Mouse (Mus musculus) heart, embryonic 14.5 days (tissue): Measurements from ENCODE around the gene Hif3a. TPM values are rescaled to one million over a fixed set of nuclear protein-coding genes. Genes with fewer than 3 reads are reported as not detected.

Experiments
- ATAC-seq: fragments of 200-750 bp; cut with Nextera tagmentation; 2 replicates; pipeline ENCODE4 v1.8.0; 2017; ENCODE audit warnings: low read depth, moderate TSS enrichment; ENCODE audit not compliant: insufficient number of reproducible peaks, insufficient read depth, low FRiP score
- H3K27ac ChIP-seq, 2 experiments: fragments of 200-500 bp in 1 of 2; fragments of 300-500 bp in 1 of 2; sonication (generic) in 1 of 2; replicated peaks in 1 of 2; 2 replicates each; pipeline ENCODE4 v1.5.1; 2012 to 2014; ENCODE audit warnings: low read depth in 2 of 2, low read length in 2 of 2, control low read depth in 1 of 2, mild to moderate bottlenecking in 1 of 2, mixed read lengths in 1 of 2; ENCODE audit not compliant: control insufficient read depth in 1 of 2, insufficient read depth in 1 of 2
- H3K27me3 ChIP-seq: fragments of 300-500 bp; sonication (generic); 2 replicates; pipeline ENCODE4 v1.6.1; 2014; ENCODE audit warnings: mild to moderate bottlenecking, low read length, control low read depth; ENCODE audit not compliant: control insufficient read depth, insufficient read depth
- H3K36me3 ChIP-seq: fragments of 300-500 bp; sonication (generic); 2 replicates; pipeline ENCODE4 v1.6.1; 2014; ENCODE audit warnings: mild to moderate bottlenecking, control low read depth, low read length, mixed read lengths; ENCODE audit not compliant: control insufficient read depth, insufficient read depth
- H3K4me1 ChIP-seq, 2 experiments: fragments of 200-500 bp in 1 of 2; fragments of 300-500 bp in 1 of 2; sonication (generic) in 1 of 2; 2 replicates each; pipeline ENCODE4 v1.6.1; 2012 to 2014; ENCODE audit warnings: low read length in 2 of 2, control low read depth in 1 of 2, mixed read lengths in 1 of 2; ENCODE audit not compliant: control insufficient read depth in 2 of 2, insufficient read depth in 2 of 2
- H3K4me2 ChIP-seq: fragments of 300-500 bp; sonication (generic); 2 replicates; pipeline ENCODE4 v1.6.1; 2014; ENCODE audit warnings: mild to moderate bottlenecking, low read length
- H3K4me3 ChIP-seq, 2 experiments: fragments of 200-500 bp in 1 of 2; fragments of 300-500 bp in 1 of 2; sonication (generic) in 1 of 2; 2 replicates each; pipeline ENCODE4 v1.5.1; 2012 to 2014; ENCODE audit warnings: low read length in 2 of 2, mild to moderate bottlenecking in 2 of 2, control low read depth in 1 of 2, low read depth in 1 of 2, moderate library complexity in 1 of 2; ENCODE audit not compliant: control insufficient read depth in 1 of 2, insufficient read depth in 1 of 2
- H3K9ac ChIP-seq: fragments of 300-500 bp; sonication (generic); 2 replicates; pipeline ENCODE4 v1.6.1; 2014; ENCODE audit warnings: mild to moderate bottlenecking, low read length
- H3K9me3 ChIP-seq: fragments of 300-500 bp; sonication (generic); 2 replicates; pipeline ENCODE4 v1.6.1; 2016; ENCODE audit warnings: low read length, control low read depth; ENCODE audit not compliant: control insufficient read depth
- WGBS: fragments of 180-500 bp; shearing (Covaris S2); extraction: QIAGEN DNeasy Blood & Tissue Kit; methylation state at CpG from one replicate; pipeline ENCODE4 v1.1.7; 2014; 5-methylcytosine and 5-hydroxymethylcytosine counted together
- polyA plus RNA-seq: library from polyadenylated mRNA; unstranded; fragments of >200 nt; fragmentation: Nextera tagmentation; extraction: Ambion mirVana; gene quantifications from 2 replicates; pipeline ENCODE4 v1.2.1, GENCODE M21; 2014

Hif3a gene
- polyA plus RNA-seq, 1 experiment from 2014 or later = 43.7 TPM

DNA sequence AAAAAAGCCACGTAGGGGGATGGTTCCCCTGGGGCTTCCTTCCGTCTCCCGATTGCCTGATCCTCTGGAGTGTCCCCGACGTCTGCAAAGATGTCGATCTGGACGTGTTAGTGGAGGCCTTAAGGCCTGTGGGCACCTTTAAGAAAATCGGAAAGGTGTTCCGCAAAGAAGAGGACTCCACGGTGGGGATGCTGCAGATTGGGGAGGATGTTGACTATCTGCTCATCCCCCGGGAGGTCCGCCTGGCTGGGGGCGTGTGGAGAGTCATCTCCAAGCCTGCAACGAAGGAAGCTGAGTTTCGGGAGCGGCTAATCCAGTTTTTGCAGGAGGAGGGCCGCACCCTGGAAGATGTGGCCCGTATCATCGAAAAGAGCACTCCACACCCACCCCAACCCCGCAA is 67.8 kb downstream of the Hif3a start:
- H3K4me2 ChIP-seq = peak overlapping the region; percentile 91
- 0 out of 2 replicates have a peak, but pooled peaks cover 2% of the 10 kb centered on the region for H3K9me3 ChIP-seq
- H3K4me3 ChIP-seq = peak overlapping the region; percentile 85 to 97
- H3K9ac ChIP-seq = peak overlapping the region; percentile 95
- peaks cover 45% of the 10 kb centered on the region for H3K36me3 ChIP-seq
- ATAC-seq = no peak
- peaks cover 39 to 67% of the 10 kb centered on the region in 2 experiments for H3K4me1 ChIP-seq
- no peaks in the 10 kb centered on the region for H3K27me3 ChIP-seq
- 2% methylated on average over 20 of the region's 20 CpGs for WGBS
- H3K27ac ChIP-seq = peak overlapping the region; percentile 92 to 93

DNA sequence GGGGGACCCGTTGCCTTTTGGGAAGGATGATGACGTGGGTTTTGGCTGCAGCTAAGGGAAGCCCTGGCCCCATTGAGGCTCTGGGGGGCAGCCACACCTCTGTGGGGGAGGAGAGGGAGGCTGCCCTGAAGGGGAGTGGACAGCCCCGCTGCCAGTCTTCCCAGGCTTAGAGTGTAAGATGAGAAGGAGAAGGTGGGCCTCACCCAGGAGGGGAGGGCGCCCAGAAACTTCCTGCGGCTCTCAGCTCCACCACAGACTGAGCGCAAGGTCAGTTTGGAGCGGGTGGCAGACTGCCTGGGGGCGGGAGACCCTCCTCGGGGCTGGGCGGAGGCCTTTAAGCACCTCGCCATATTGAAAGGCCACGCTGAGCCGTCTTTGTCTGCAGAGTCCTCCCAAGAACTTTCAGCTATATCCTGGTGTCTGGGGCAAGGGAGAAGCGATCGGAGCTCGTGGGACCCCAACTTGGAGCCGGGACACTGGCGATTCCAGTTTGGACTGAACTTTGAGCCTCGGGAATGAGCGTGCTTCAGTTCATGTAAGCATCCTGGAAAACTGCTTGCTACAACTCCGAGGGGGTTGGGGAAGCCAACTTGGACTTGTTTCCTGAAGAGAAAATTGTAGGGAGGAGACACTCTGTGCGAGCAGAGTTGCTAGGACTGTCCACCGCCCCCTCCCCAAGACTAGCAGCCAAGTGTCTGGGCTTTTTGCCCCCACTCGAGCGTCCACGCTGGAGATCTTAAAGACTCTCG is 68.4 kb downstream of the Hif3a start:
- H3K36me3 ChIP-seq = peaks cover 39% of the 10 kb centered on the region
- ATAC-seq = peak; percentile 96
- 0 out of 2 replicates have a peak, but pooled peaks cover 2% of the 10 kb centered on the region for H3K9me3 ChIP-seq
- under 1% methylated on average over 27 of the region's 27 CpGs for WGBS
- H3K4me2 ChIP-seq = peak overlapping the region; percentile 91
- H3K4me3 ChIP-seq = peak overlapping the region; percentile 85 to 97
- H3K27me3 ChIP-seq = no peaks in the 10 kb centered on the region
- peaks cover 38 to 64% of the 10 kb centered on the region in 2 experiments for H3K4me1 ChIP-seq
- H3K9ac ChIP-seq = peak overlapping the region; percentile 95
- peak overlapping the region; percentile 92 to 93 for H3K27ac ChIP-seq

DNA sequence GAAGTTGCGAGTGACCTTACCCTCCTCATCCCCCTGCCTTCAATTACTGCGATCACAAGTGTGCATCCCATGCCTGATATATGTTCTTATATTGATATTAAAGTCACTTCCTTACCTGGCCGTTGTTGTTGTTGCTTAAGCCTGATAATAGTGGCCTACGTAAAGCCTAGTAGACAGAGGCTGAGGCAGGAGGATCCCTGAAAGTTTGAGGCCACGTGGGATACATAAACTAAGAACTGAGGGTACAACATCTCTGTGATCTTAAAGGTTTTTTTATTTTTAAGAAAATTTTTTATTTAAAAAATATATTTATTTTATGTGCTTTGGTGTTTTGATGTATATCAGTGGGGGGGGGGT is 69.8 kb downstream of the Hif3a start, which contains the start of gene Ccdc8:
TSS of gene Ccdc8 (plus strand) at position 258 of the 357 bp plus-strand sequence.
- WGBS = 92% methylated on average over 5 of the region's 5 CpGs

DNA sequence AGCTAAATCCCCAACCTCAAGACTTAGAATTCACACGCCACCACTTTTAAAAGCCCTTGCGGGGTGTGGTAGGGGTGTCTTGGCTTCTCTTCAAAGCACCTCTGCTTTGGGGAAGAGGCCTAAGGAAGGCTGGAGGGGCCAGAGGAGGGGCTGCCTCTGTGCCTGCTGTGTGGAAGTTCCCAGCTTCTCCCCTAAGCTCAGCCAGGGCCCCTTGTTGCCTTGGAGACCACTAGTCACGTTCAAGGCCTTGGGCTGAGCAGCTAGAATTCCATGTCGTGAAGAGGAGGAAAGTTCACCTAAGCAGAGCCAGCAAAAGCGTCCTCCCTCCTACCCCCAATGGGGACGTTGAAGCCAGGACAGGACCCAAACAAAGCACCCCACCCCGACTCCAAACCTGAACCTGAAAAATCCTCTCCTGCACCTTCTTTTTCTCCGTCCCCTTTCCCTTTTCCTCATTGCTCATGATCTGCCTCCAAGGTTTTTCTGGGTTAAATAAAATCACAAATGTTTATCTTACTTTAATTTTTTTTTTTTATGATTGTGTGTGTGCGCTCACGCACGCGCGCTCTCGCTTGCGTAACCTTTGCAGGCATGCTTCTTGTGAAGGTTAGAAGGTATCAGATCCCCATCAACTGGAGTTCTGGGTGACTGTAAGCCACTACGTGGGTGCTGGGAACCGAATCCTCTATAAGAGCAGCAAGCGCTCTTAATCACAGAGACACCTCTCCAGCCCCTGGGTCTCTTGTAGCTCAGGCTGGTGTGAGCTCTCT is 70.4 kb downstream of the Hif3a start:
- Histone ChIP-seq H3K9ac (peak overlapping the region; percentile 58), H3K27me3 (no peaks in the 10 kb centered on the region), H3K4me1 (peaks cover 40 to 56% of the 10 kb centered on the region in 2 experiments), H3K36me3 (peaks cover 20% of the 10 kb centered on the region), H3K4me2 (peak overlapping the region; percentile 51), H3K4me3 (no peak overlapping the region), H3K9me3 (0 out of 2 replicates have a peak, but pooled peaks cover 2% of the 10 kb centered on the region), H3K27ac (peak overlapping the region; percentile 89 to 91)
- ATAC-seq = peak; percentile 51; the same call in 1 of the 2 replicates
- WGBS = 58% methylated on average over 18 of the region's 18 CpGs

More for the DNA sequence above, 69.8 kb downstream of the Hif3a start, which contains the start of gene Ccdc8:
- Histone ChIP-seq H3K27ac (peak within 1 kb of the TSS; percentile 91 to 93), H3K9ac (peak within 1 kb of the TSS; percentile 58), H3K4me3 (peak within 1 kb of the TSS; percentile 85 to 97), H3K4me1 (peaks cover 38 to 58% of the 10 kb centered on the region in 2 experiments), H3K4me2 (peak within 1 kb of the TSS; percentile 91), H3K27me3 (no peaks in the 10 kb centered on the region), H3K36me3 (peaks cover 25% of the 10 kb centered on the region), H3K9me3 (0 out of 2 replicates have a peak, but pooled peaks cover 2% of the 10 kb centered on the region)
- no peak for ATAC-seq

DNA sequence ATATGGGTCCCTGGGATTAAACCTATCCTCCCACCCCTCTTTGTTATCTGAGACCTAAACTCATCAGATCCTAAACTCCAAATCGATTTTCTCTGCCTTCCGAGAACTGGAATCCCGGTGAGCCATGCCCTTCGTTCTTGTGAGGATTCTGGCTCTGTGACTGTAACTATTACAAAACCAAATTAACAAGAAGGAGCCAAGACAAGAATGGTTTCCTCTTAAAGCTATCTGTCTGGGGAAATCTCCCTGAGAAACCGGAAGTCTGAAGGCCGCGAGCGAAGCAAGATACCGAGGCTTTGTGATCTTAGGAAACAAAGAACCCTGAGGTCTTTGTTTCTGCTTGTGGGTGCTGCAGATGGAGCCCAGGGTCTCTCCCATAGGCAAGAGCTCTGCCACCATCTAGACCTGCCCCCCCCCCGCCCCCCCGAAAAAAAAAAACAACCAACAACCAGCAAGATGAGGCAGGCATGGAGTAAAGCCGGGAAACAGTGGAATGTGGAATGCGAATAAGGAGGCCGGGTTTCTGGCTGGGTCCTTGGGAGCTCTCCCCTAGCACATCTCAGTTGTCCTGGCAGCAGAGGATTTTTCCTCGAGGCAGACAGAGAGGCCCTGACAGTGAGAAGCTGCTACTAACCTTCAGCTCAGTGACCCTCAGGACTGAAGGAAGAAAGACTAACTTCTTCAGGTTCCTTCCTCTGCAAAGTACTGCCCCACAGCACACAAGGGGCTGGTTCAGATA is 72.1 kb downstream of the Hif3a start:
- peaks cover 31 to 40% of the 10 kb centered on the region in 2 experiments for H3K4me1 ChIP-seq
- no peaks in the 10 kb centered on the region for H3K27me3 ChIP-seq
- no peak overlapping the region for H3K4me3 ChIP-seq
- no peak for ATAC-seq
- peak overlapping the region; percentile 31 to 54 for H3K27ac ChIP-seq
- H3K9me3 ChIP-seq = 0 out of 2 replicates have a peak, but pooled peaks cover 2% of the 10 kb centered on the region
- peaks cover 5% of the 10 kb centered on the region for H3K36me3 ChIP-seq
- 27% methylated on average over 15 of the region's 15 CpGs for WGBS
- peak overlapping the region; percentile 28; the same call in 1 of the 2 replicates for H3K4me2 ChIP-seq
- H3K9ac ChIP-seq = peak overlapping the region; percentile 40; the same call in 1 of the 2 replicates

DNA sequence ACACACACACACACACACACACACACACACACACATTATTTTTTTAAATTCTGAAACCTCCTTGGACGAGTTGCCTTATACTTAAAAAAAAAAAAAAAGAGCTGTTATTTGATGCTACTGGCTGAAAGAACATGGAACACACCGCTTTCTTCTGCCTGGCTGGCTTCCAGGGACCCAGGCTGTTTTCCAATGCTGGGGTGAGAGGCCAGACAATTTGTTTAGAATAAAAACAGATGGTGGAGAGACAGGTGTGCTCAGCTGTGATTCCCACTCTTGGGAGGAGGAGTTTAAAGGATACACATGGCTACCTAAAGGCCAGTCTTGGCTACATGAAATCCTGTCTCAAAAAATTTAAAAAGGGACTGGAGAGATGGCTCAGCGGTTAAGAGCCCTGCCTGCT is 73.8 kb downstream of the Hif3a start:
- no peaks in the 10 kb centered on the region for H3K27me3 ChIP-seq

More for the DNA sequence above, 73.8 kb downstream of the Hif3a start:
- no peak for ATAC-seq
- no peak overlapping the region for H3K4me2 ChIP-seq
- H3K9ac ChIP-seq = no peak overlapping the region
- no peak overlapping the region for H3K27ac ChIP-seq
- no peak overlapping the region for H3K4me3 ChIP-seq
- 52% methylated on average over 3 of the region's 3 CpGs for WGBS
- H3K9me3 ChIP-seq = 0 out of 2 replicates have a peak, but pooled peaks cover 2% of the 10 kb centered on the region
- H3K36me3 ChIP-seq = no peaks in the 10 kb centered on the region
- peaks cover 24 to 31% of the 10 kb centered on the region in 2 experiments for H3K4me1 ChIP-seq
